ENCODE assay signal across 8 mouse cellular contexts in genomic region chrX:150440505-150441338, GRCm38 (mm10). TPM values are rescaled to one million over a fixed set of nuclear protein-coding genes. Genes with fewer than 3 reads are reported as not detected.
DNase-seq lines count a peak whose midpoint lies in the region; TF ChIP-seq lines count a peak whose summit lies in the region.

No protein-coding gene starts in this region.

- no peak for TF ChIP-seq CTCF in gastrocnemius, adult 2 months (IDR thresholded peaks at IDR 0.05)
- TF ChIP-seq CTCF in left cerebral cortex, adult 2 months (IDR thresholded peaks at IDR 0.05), result no peak

- H3K4me3 ChIP-seq in gastrocnemius, adult 2 months, result peak overlapping the region; percentile 66
- peak overlapping the region; percentile 48 for H3K4me3 ChIP-seq in left cerebral cortex, adult 2 months

- no peak overlapping the region for H3K27ac ChIP-seq in gastrocnemius, adult 2 months
- H3K27ac ChIP-seq in left cerebral cortex, adult 2 months, result peak overlapping the region; percentile 80

- intact Hi-C loops in gastrocnemius, adult 2 months (cut with DNase I), result no loop called here
- intact Hi-C loops in left cerebral cortex, adult 2 months (cut with DNase I), result no loop called here

- DNase-seq in adrenal gland, adult (ENCODE audit: inconsistent age in 2 of 2, low spot score in 1 of 2), result peak; percentile 64 to 86
- DNase-seq in cerebellum, postnatal 4 days (ENCODE audit: low spot score in 2 of 2), result peak; percentile 19 to 56
- peak; percentile 50 for DNase-seq in gastrocnemius, adult 2 months
- peak; percentile 77 for DNase-seq in induced T-regulatory cell, adult 2 months (ENCODE audit: low read depth)
- peak; percentile 70 to 78 for DNase-seq in left cerebral cortex, adult 2 months (ENCODE audit: extremely low spot score in 1 of 2, low spot score in 2 of 2)
- DNase-seq in lung, postnatal 36 days, result peak; percentile 92
- DNase-seq in retina, postnatal 7 days (ENCODE audit: low read depth, low spot score), result peak; percentile 46
- peak; percentile 73 to 82 for DNase-seq in thymus, postnatal 36 days

RNA-seq across cellular contexts. Expression of gene Tmem29, which starts 18.2 kb away (rescaled TPM):
- total RNA-seq in gastrocnemius, adult 2 months (2021), result 1 to 10 TPM; 6.0 to 8.6 TPM
- total RNA-seq in left cerebral cortex, adult 2 months (2021), result 10 to 100 TPM; 36.5 to 38.9 TPM

Comparison
In these comparisons a context has a peak if more than half of its experiments do, and no peak if none do; other contexts are left out.
1. DNase-seq: peak in every context shown above with its lines; median percentile 92 in lung, postnatal 36 days; 78 in thymus, postnatal 36 days; 77 in induced T-regulatory cell, adult 2 months; 75 in adrenal gland, adult; 74 in left cerebral cortex, adult 2 months; 50 in gastrocnemius, adult 2 months; 46 in retina, postnatal 7 days; 38 in cerebellum, postnatal 4 days.